8 mouse cellular contexts compared by ENCODE assay signal in genomic region chr16:19760074-19760473, GRCm38 (mm10). TPM values are rescaled to one million over a fixed set of nuclear protein-coding genes. Genes with fewer than 3 reads are reported as not detected.
DNase-seq lines count a peak whose midpoint lies in the region; ATAC-seq lines count a peak whose summit lies in the region.

B3gnt5 (plus strand) TSS chr16:19760208.

- H3K27me3 ChIP-seq in embryonic facial prominence, embryonic 11.5 days (ENCODE audit: control insufficient read depth, insufficient read depth, low read length), result no peaks in the 10 kb centered on the region
- H3K27me3 ChIP-seq in heart, embryonic 14.5 days (ENCODE audit: control insufficient read depth, insufficient read depth, low read length), result no peaks in the 10 kb centered on the region
- no peaks in the 10 kb centered on the region for H3K27me3 ChIP-seq in kidney, embryonic 16.5 days (ENCODE audit: insufficient read depth, low read length)

- peaks cover 1% of the 10 kb centered on the region; the same call in 1 of the 2 replicates for H3K36me3 ChIP-seq in embryonic facial prominence, embryonic 11.5 days (replicated peaks; ENCODE audit: control insufficient read depth, insufficient read depth, low read depth, low read length)
- peaks cover 4% of the 10 kb centered on the region; the same call in 1 of the 2 replicates for H3K36me3 ChIP-seq in heart, embryonic 14.5 days (ENCODE audit: control insufficient read depth, insufficient read depth, low read length)
- no peaks in the 10 kb centered on the region for H3K36me3 ChIP-seq in kidney, embryonic 16.5 days (ENCODE audit: insufficient read depth, low read length)

- H3K9ac ChIP-seq in embryonic facial prominence, embryonic 11.5 days (replicated peaks; ENCODE audit: low read length), result peak within 1 kb of the TSS; percentile 95
- H3K9ac ChIP-seq in heart, embryonic 14.5 days (ENCODE audit: low read length), result peak within 1 kb of the TSS; percentile 76
- peak within 1 kb of the TSS; percentile 86 for H3K9ac ChIP-seq in kidney, embryonic 16.5 days (replicated peaks; ENCODE audit: low read length)

- peak within 1 kb of the TSS; percentile 49 for H3K4me2 ChIP-seq in embryonic facial prominence, embryonic 11.5 days (ENCODE audit: low read depth, low read length)
- H3K4me2 ChIP-seq in heart, embryonic 14.5 days (ENCODE audit: low read length), result peak within 1 kb of the TSS; percentile 92
- H3K4me2 ChIP-seq in kidney, embryonic 16.5 days (replicated peaks; ENCODE audit: low read depth, low read length), result peak within 1 kb of the TSS; percentile 92

- H3K27ac ChIP-seq in embryonic facial prominence, embryonic 11.5 days (replicated peaks; ENCODE audit: low read depth, low read length), result peak within 1 kb of the TSS; percentile 78
- peak within 1 kb of the TSS; percentile 69 to 86 for H3K27ac ChIP-seq in heart, embryonic 14.5 days (replicated peaks in 1 of 2; ENCODE audit: control insufficient read depth in 1 of 2, insufficient read depth in 1 of 2, low read depth in 2 of 2, low read length in 2 of 2)
- peak within 1 kb of the TSS; percentile 84 for H3K27ac ChIP-seq in kidney, embryonic 16.5 days (ENCODE audit: low read length)

- H3K9me3 ChIP-seq in embryonic facial prominence, embryonic 11.5 days (replicated peaks; ENCODE audit: control insufficient read depth, low read length), result no peaks in the 10 kb centered on the region
- H3K9me3 ChIP-seq in heart, embryonic 14.5 days (ENCODE audit: control insufficient read depth, low read length), result no peaks in the 10 kb centered on the region
- no peaks in the 10 kb centered on the region for H3K9me3 ChIP-seq in kidney, embryonic 16.5 days (ENCODE audit: low read length)

- DNase-seq in ovary, postnatal 14 days (ENCODE audit: low spot score), result peak; percentile 7
- no peak for DNase-seq in ovary, adult 18-20 months (ENCODE audit: low spot score)
- DNase-seq in embryonic facial prominence, embryonic 11.5 days (ENCODE audit: low spot score), result peak; percentile 93
- DNase-seq in lung, postnatal 25 days (ENCODE audit: low spot score), result peak; percentile 77
- peak; percentile 11 for DNase-seq in retina, postnatal 7 days (ENCODE audit: low read depth, low spot score)
- no peak for DNase-seq in left cerebral cortex, postnatal 25 days (ENCODE audit: low spot score in 2 of 2)

- ATAC-seq in embryonic facial prominence, embryonic 11.5 days (replicated peaks; ENCODE audit: insufficient number of reproducible peaks, low FRiP score, low TSS enrichment, low read depth), result peak; percentile 97
- ATAC-seq in heart, embryonic 14.5 days (ENCODE audit: insufficient number of reproducible peaks, insufficient read depth, low FRiP score, low read depth), result peak; percentile 95
- peak; percentile 98 for ATAC-seq in kidney, embryonic 16.5 days (ENCODE audit: low FRiP score, low TSS enrichment)

- peak within 1 kb of the TSS; percentile 56 for H3K4me3 ChIP-seq in embryonic facial prominence, embryonic 11.5 days (ENCODE audit: low read depth, low read length)
- peak within 1 kb of the TSS; percentile 60 to 83 for H3K4me3 ChIP-seq in heart, embryonic 14.5 days (ENCODE audit: control insufficient read depth in 1 of 2, insufficient read depth in 1 of 2, low read depth in 1 of 2, low read length in 2 of 2)
- peak within 1 kb of the TSS; percentile 72 for H3K4me3 ChIP-seq in kidney, embryonic 16.5 days (ENCODE audit: low read length)

- WGBS in embryonic facial prominence, embryonic 11.5 days, result 0% methylated on average over 15 of the region's 15 CpGs
- 0% methylated on average over 15 of the region's 15 CpGs for WGBS in heart, embryonic 14.5 days
- whole genome bisulfite sequencing in kidney, embryonic 16.5 days, result under 1% methylated on average over 15 of the region's 15 CpGs

- no peaks in the 10 kb centered on the region for H3K4me1 ChIP-seq in embryonic facial prominence, embryonic 11.5 days (ENCODE audit: control insufficient read depth, insufficient read depth, low read length)
- peaks cover 0 to 8% of the 10 kb centered on the region in 2 experiments; a peak in 3 of 4 replicates for H3K4me1 ChIP-seq in heart, embryonic 14.5 days (ENCODE audit: control insufficient read depth in 2 of 2, insufficient read depth in 2 of 2, low read length in 2 of 2)
- H3K4me1 ChIP-seq in kidney, embryonic 16.5 days (ENCODE audit: insufficient read depth, low read length), result peaks cover 11% of the 10 kb centered on the region

- intact Hi-C loops in left cerebral cortex, postnatal 25 days (cut with DNase I), result no loop called here

RNA-seq across cellular contexts. Expression of gene B3gnt5, which starts in this region (rescaled TPM):
- 50.4 and 59.9 TPM in 2 replicates for polyA plus RNA-seq in embryonic facial prominence, embryonic 11.5 days (2014; fragmentation: Nextera tagmentation; extraction: Ambion mirVana)
- polyA plus RNA-seq in heart, embryonic 14.5 days (2014; fragmentation: Nextera tagmentation; extraction: Ambion mirVana), result 12.7 and 13.8 TPM in 2 replicates
- polyA plus RNA-seq in kidney, embryonic 16.5 days (2015; fragmentation: Nextera tagmentation; extraction: Ambion mirVana), result 10.5 and 11.6 TPM in 2 replicates
- total RNA-seq in left cerebral cortex, postnatal 25 days (2021), result under 1 TPM; 0.57 to 0.92 TPM

Comparison
In these comparisons a context has a peak if more than half of its experiments do, and no peak if none do; other contexts are left out.
1. DNase-seq: peak in ovary, postnatal 14 days (single experiment), embryonic facial prominence, embryonic 11.5 days (single experiment), lung, postnatal 25 days (single experiment) and retina, postnatal 7 days (single experiment); none in ovary, adult 18-20 months (single experiment) and left cerebral cortex, postnatal 25 days (0 of 2).
2. Peak in every context shown above with its lines, with median percentiles within 50 percentile points of each other: ATAC-seq, H3K27ac ChIP-seq, H3K4me2 ChIP-seq, H3K4me3 ChIP-seq and H3K9ac ChIP-seq.